Mouse (Mus musculus): Measurements from ENCODE around the gene Ephb1. TPM values are rescaled to one million over a fixed set of nuclear protein-coding genes. Genes with fewer than 3 reads are reported as not detected.

Gene Ephb1
- polyA plus RNA-seq, 1 experiment: not detected

GRCm38 (mm10) chr9:102069151-102069882, 285.2 kb downstream of the Ephb1 start:
- no peak overlapping the region for H3K27ac ChIP-seq (ENCODE audit: insufficient read depth, low read depth, low read length)
- H3K4me1 ChIP-seq (ENCODE audit: control insufficient read depth, insufficient read depth, low read length): no peaks in the 10 kb centered on the region
- TF ChIP-seq CTCF (IDR thresholded peaks at IDR 0.05; ENCODE audit: low read depth, low read length): no peak
- TF ChIP-seq POLR2A (IDR thresholded peaks at IDR 0.05; ENCODE audit: borderline replicate concordance, low read depth, low read length): no peak
- no peak overlapping the region for H3K4me3 ChIP-seq (ENCODE audit: insufficient read depth, low read length)

- no peak overlapping the region for H3K27ac ChIP-seq (ENCODE audit: insufficient read depth, low read depth, low read length)
- H3K4me3 ChIP-seq (ENCODE audit: insufficient read depth, low read length): no peak overlapping the region
- no peaks in the 10 kb centered on the region for H3K4me1 ChIP-seq (ENCODE audit: control insufficient read depth, insufficient read depth, low read length)
- TF ChIP-seq POLR2A (IDR thresholded peaks at IDR 0.05; ENCODE audit: borderline replicate concordance, low read depth, low read length) (no peak), CTCF (IDR thresholded peaks at IDR 0.05; ENCODE audit: low read depth, low read length) (no peak)
Measured at GRCm38 (mm10) chr9:102066601-102067000, 287.9 kb downstream of the Ephb1 start.

- H3K27ac ChIP-seq (ENCODE audit: insufficient read depth, low read depth, low read length): no peak overlapping the region
- H3K4me1 ChIP-seq (ENCODE audit: control insufficient read depth, insufficient read depth, low read length): no peaks in the 10 kb centered on the region
- H3K4me3 ChIP-seq (ENCODE audit: insufficient read depth, low read length): no peak overlapping the region
- no peak for TF ChIP-seq CTCF (IDR thresholded peaks at IDR 0.05; ENCODE audit: low read depth, low read length)
- TF ChIP-seq POLR2A (IDR thresholded peaks at IDR 0.05; ENCODE audit: borderline replicate concordance, low read depth, low read length): no peak
Measured at GRCm38 (mm10) chr9:102045886-102046285, 308.6 kb downstream of the Ephb1 start.

GRCm38 (mm10) chr9:102045111-102045861, 309.2 kb downstream of the Ephb1 start:
- H3K4me3 ChIP-seq (ENCODE audit: insufficient read depth, low read length): no peak overlapping the region
- no peak for TF ChIP-seq POLR2A (IDR thresholded peaks at IDR 0.05; ENCODE audit: borderline replicate concordance, low read depth, low read length)
- TF ChIP-seq CTCF (IDR thresholded peaks at IDR 0.05; ENCODE audit: low read depth, low read length): no peak

GRCm38 (mm10) chr9:102039011-102039733, 315.3 kb downstream of the Ephb1 start:
- Histone ChIP-seq H3K4me3 (ENCODE audit: insufficient read depth, low read length) (no peak overlapping the region), H3K27ac (ENCODE audit: insufficient read depth, low read depth, low read length) (no peak overlapping the region), H3K4me1 (ENCODE audit: control insufficient read depth, insufficient read depth, low read length) (no peaks in the 10 kb centered on the region)
- TF ChIP-seq CTCF (IDR thresholded peaks at IDR 0.05; ENCODE audit: low read depth, low read length) (no peak), POLR2A (IDR thresholded peaks at IDR 0.05; ENCODE audit: borderline replicate concordance, low read depth, low read length) (no peak)

More at GRCm38 (mm10) chr9:102045111-102045861, 309.2 kb downstream of the Ephb1 start:
- Histone ChIP-seq H3K27ac (ENCODE audit: insufficient read depth, low read depth, low read length) (no peak overlapping the region), H3K4me1 (ENCODE audit: control insufficient read depth, insufficient read depth, low read length) (no peaks in the 10 kb centered on the region)

- TF ChIP-seq POLR2A (IDR thresholded peaks at IDR 0.05; ENCODE audit: borderline replicate concordance, low read depth, low read length): no peak
- TF ChIP-seq CTCF (IDR thresholded peaks at IDR 0.05; ENCODE audit: low read depth, low read length): no peak
- Histone ChIP-seq H3K27ac (ENCODE audit: insufficient read depth, low read depth, low read length) (no peak overlapping the region), H3K4me1 (ENCODE audit: control insufficient read depth, insufficient read depth, low read length) (no peaks in the 10 kb centered on the region), H3K4me3 (ENCODE audit: insufficient read depth, low read length) (no peak overlapping the region)
Measured at GRCm38 (mm10) chr9:102036132-102036531, 318.4 kb downstream of the Ephb1 start.

- Histone ChIP-seq H3K4me3 (ENCODE audit: insufficient read depth, low read length) (no peak overlapping the region), H3K4me1 (ENCODE audit: control insufficient read depth, insufficient read depth, low read length) (no peaks in the 10 kb centered on the region), H3K27ac (ENCODE audit: insufficient read depth, low read depth, low read length) (no peak overlapping the region)
- TF ChIP-seq CTCF (IDR thresholded peaks at IDR 0.05; ENCODE audit: low read depth, low read length): no peak
- TF ChIP-seq POLR2A (IDR thresholded peaks at IDR 0.05; ENCODE audit: borderline replicate concordance, low read depth, low read length): no peak
Measured at GRCm38 (mm10) chr9:102033231-102033630, 321.3 kb downstream of the Ephb1 start.

- Histone ChIP-seq H3K4me3 (ENCODE audit: insufficient read depth, low read length) (no peak overlapping the region), H3K27ac (ENCODE audit: insufficient read depth, low read depth, low read length) (no peak overlapping the region), H3K4me1 (ENCODE audit: control insufficient read depth, insufficient read depth, low read length) (no peaks in the 10 kb centered on the region)
- TF ChIP-seq POLR2A (IDR thresholded peaks at IDR 0.05; ENCODE audit: borderline replicate concordance, low read depth, low read length): no peak
- no peak for TF ChIP-seq CTCF (IDR thresholded peaks at IDR 0.05; ENCODE audit: low read depth, low read length)
Measured at GRCm38 (mm10) chr9:102032376-102032775, 322.1 kb downstream of the Ephb1 start.

GRCm38 (mm10) chr9:102029661-102030060, 324.8 kb downstream of the Ephb1 start:
- Histone ChIP-seq H3K27ac (ENCODE audit: insufficient read depth, low read depth, low read length) (no peak overlapping the region), H3K4me1 (ENCODE audit: control insufficient read depth, insufficient read depth, low read length) (no peaks in the 10 kb centered on the region), H3K4me3 (ENCODE audit: insufficient read depth, low read length) (no peak overlapping the region)
- no peak for TF ChIP-seq POLR2A (IDR thresholded peaks at IDR 0.05; ENCODE audit: borderline replicate concordance, low read depth, low read length)
- no peak for TF ChIP-seq CTCF (IDR thresholded peaks at IDR 0.05; ENCODE audit: low read depth, low read length)

Data from bone marrow macrophage, adult 2 months (primary cell).